Mouse (Mus musculus) intestine, embryonic 16.5 days (tissue): ENCODE measurements around the gene C87436. TPM values are rescaled to one million over a fixed set of nuclear protein-coding genes. Genes with fewer than 3 reads are reported as not detected.
A peak's percentile ranks its signal among the peaks of the same experiment; 100 is the strongest.
"Not testable (repeated sequence)": the region's sequence is repeated elsewhere in the genome, so short reads cannot be mapped to it uniquely, and the experiment has no call there.

Experiments
- ATAC-seq: fragments of 200-750 bp; cut with Nextera tagmentation; 2 replicates; pipeline ENCODE4 v1.8.0; 2017; ENCODE audit warnings: moderate TSS enrichment, moderate library complexity
- H3K27ac ChIP-seq: fragments of 300-500 bp; sonication (generic); 2 replicates; pipeline ENCODE4 v1.5.1; 2014; ENCODE audit warnings: mild to moderate bottlenecking, low read length
- H3K27me3 ChIP-seq: fragments of 300-500 bp; sonication (generic); replicated peaks from 2 replicates; pipeline ENCODE4 v1.6.1; 2014; ENCODE audit warnings: low read length, control low read depth, mixed read lengths; ENCODE audit not compliant: control insufficient read depth, insufficient read depth
- H3K36me3 ChIP-seq: fragments of 300-500 bp; sonication (generic); 2 replicates; pipeline ENCODE4 v1.6.1; 2014; ENCODE audit warnings: low read length, control low read depth; ENCODE audit not compliant: control insufficient read depth, insufficient read depth
- H3K4me1 ChIP-seq: fragments of 300-500 bp; sonication (generic); 2 replicates; pipeline ENCODE4 v1.6.1; 2014; ENCODE audit warnings: low read length, control low read depth, mixed read lengths; ENCODE audit not compliant: control insufficient read depth, insufficient read depth
- H3K4me2 ChIP-seq: fragments of 300-500 bp; sonication (generic); 2 replicates; pipeline ENCODE4 v1.6.1; 2014; ENCODE audit warnings: low read depth, low read length, control low read depth
- H3K4me3 ChIP-seq: fragments of 300-500 bp; sonication (generic); 2 replicates; pipeline ENCODE4 v1.5.1; 2014; ENCODE audit warnings: mild to moderate bottlenecking, low read length
- H3K9ac ChIP-seq: fragments of 300-500 bp; sonication (generic); 2 replicates; pipeline ENCODE4 v1.6.1; 2014; ENCODE audit warnings: low read depth, low read length
- H3K9me3 ChIP-seq: fragments of 300-500 bp; sonication (generic); 2 replicates; pipeline ENCODE4 v1.6.1; 2016; ENCODE audit warnings: low read length, control low read depth; ENCODE audit not compliant: control insufficient read depth
- WGBS: fragments of 180-500 bp; shearing (Covaris S2); extraction: QIAGEN DNeasy Blood & Tissue Kit; methylation state at CpG from one replicate; pipeline ENCODE4 v1.1.7; 2014; 5-methylcytosine and 5-hydroxymethylcytosine counted together
- polyA plus RNA-seq: library from polyadenylated mRNA; unstranded; fragments of >200 nt; fragmentation: Nextera tagmentation; extraction: Ambion mirVana; gene quantifications from 2 replicates; pipeline ENCODE4 v1.2.1, GENCODE M21; 2015

Gene C87436
- polyA plus RNA-seq, 1 experiment from 2014 or later = 21.7 TPM

DNA sequence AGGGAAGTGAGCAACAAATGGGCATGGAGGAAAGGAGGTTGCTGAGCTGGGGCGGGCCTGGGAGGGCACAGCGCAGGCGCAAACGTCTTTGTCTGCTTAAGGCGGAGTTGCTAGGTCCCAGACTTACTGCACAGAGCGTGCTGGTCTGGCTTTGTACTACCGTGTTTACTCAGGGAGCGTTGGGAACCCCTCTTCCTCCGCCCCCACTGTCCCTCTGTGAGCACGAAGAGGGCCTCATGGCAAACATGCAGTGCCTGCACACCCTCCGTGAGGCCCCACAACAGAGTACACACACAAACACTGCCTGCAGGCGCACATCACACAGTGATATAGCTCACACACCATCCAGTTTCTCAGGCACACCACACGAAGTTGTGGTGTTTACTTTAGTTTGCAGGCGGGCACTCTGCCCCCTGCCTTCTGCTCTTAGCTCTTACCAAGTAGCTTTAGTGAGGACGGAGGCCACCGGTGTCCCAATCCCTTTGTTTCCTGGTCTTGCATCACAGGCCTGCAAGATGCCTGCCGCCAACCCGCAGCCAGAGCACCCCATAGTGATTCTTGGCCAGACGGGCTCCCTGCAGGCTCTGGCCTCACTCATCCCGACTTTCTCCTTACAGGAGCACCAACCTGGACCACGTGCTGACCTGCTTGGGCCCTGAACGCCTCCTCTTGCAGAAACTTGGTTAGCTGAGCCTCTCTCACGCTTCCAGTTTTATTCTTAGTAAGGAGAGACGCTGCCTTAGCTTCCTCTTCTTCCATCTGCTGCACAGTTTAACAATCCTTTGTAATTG is 49.4 kb downstream of the C87436 start:
- H3K9me3 ChIP-seq = no peaks in the 10 kb centered on the region
- H3K36me3 ChIP-seq = no peaks in the 10 kb centered on the region
- peaks cover 14% of the 10 kb centered on the region for H3K4me1 ChIP-seq
- peak overlapping the region; percentile 99 for H3K27ac ChIP-seq
- H3K9ac ChIP-seq = peak overlapping the region; percentile 72
- peak overlapping the region; percentile 23 for H3K4me3 ChIP-seq
- H3K4me2 ChIP-seq = peak overlapping the region; percentile 46
- 5% methylated on average over 24 of the region's 24 CpGs for WGBS
- H3K27me3 ChIP-seq = no peaks in the 10 kb centered on the region
- peak; percentile 97 for ATAC-seq

DNA sequence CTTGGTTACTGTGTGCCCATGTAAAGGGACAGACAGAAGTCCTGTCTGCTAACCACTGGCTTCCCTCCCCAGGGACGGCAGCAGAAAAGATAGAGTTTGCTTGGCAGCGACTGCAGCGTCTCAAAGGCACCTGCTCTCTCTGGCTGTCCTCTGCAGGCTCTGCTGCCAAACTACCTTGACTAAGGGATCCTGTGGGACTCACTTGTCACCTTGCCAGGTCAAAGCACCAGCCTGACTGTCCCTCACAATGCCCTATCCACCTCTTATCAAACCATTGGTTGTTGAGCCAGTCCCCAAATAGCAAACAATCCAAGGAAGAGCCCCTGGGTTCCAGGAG is 49.9 kb downstream of the C87436 start:
- Histone ChIP-seq H3K9me3 (no peaks in the 10 kb centered on the region), H3K4me1 (peaks cover 14% of the 10 kb centered on the region), H3K4me2 (peak overlapping the region; percentile 46), H3K4me3 (peak overlapping the region; percentile 23; the same call in 1 of the 2 replicates), H3K27ac (peak overlapping the region; percentile 99), H3K36me3 (no peaks in the 10 kb centered on the region), H3K9ac (peak overlapping the region; percentile 72), H3K27me3 (no peaks in the 10 kb centered on the region)
- 0 out of 2 replicates have a peak, but pooled peaks have one; percentile 0 for ATAC-seq
- 20% methylated on average over 3 of the region's 3 CpGs for WGBS

DNA sequence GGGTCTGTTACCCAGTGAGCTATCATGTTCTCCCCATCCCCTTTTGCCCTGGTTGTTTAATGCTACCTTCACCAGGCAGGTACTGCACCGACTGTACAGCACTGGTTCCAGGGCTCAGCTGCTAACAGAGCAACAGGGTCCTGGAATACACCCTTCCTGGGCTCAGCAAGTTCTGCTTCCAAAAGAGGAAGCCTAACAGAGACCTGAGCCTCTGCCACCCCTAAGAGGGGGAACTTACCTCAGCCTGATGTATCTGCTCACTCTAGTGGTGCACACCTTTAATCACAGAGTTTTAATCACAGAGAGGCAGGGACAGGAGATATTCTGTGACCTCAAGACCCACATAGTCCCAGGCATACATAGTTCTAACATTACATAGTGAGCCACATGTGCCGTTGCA is 51.8 kb downstream of the C87436 start:
- Histone ChIP-seq H3K4me1 (peaks cover 18% of the 10 kb centered on the region), H3K9ac (no peak overlapping the region), H3K36me3 (no peaks in the 10 kb centered on the region), H3K9me3 (no peaks in the 10 kb centered on the region), H3K4me2 (no peak overlapping the region), H3K27me3 (no peaks in the 10 kb centered on the region), H3K4me3 (no peak overlapping the region), H3K27ac (no peak overlapping the region)
- 92% methylated on average over 2 of the region's 2 CpGs for WGBS
- no peak for ATAC-seq

DNA sequence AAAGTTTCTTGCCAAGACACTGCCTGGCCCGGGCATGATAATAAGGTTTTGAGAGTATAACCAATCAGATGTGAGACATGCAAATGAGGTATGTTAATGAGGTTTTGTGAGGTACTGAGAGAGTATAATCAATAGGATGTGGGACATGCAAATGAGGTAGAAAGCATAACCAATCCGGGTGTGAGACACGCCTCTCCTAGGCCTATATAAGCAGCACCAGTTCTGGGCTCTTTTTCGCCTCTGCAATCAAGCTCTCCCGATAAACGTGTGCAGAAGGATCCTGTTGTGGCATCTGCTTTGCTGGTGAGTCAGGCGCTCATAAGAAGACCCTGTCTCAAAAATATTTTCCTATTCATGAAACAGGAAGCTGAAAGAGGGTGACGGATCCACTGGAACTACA is 52.2 kb downstream of the C87436 start:
- H3K4me3 ChIP-seq, ATAC-seq, H3K9ac ChIP-seq, H3K27me3 ChIP-seq, H3K36me3 ChIP-seq, H3K9me3 ChIP-seq, H3K27ac ChIP-seq, H3K4me2 ChIP-seq: not testable (repeated sequence)
- H3K4me1 ChIP-seq = peaks cover 20% of the 10 kb centered on the region
- 94% methylated on average over 8 of the region's 8 CpGs for WGBS

DNA sequence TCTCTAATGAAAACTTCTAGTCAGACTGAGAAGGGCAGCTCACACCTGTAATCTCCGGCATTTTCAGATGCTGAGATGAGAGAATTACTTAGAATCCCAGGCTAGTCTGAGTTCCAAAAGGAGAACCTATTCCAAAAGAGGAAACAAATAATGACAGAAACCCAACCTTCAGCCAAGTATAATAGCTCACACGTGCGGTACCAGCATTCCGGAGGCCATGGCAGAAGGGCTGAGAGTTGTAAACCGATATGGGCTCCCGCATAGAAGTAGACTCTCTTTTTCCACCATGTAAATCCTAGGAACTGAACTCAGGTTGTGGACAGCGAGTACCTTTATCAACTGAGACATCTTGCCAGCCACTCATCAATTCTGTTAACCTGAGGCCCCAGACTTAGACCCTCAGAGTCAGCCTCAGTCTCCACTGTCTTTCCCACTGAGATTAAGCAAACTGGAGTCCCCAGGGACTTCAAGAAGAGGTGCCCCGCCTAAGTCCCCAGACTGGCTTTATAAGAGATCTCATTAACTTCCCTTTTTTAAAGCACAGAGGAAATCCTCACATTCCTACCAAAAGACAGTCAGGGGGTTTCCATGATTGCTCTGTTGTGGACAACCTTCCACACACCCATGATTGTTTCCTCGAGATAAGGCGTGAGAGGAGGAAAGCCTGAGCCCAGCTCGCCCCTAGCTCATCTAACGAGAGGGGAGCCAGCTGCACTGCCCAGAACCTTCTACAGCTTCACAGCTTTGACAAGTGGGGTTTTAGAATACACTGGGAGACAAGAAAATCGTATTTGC is 55.5 kb downstream of the C87436 start:
- WGBS = 61% methylated on average over 13 of the region's 13 CpGs
- no peaks in the 10 kb centered on the region for H3K27me3 ChIP-seq
- no peak overlapping the region for H3K4me3 ChIP-seq
- H3K4me1 ChIP-seq = peaks cover 29% of the 10 kb centered on the region
- no peak for ATAC-seq
- no peaks in the 10 kb centered on the region for H3K36me3 ChIP-seq
- H3K4me2 ChIP-seq = no peak overlapping the region
- no peak overlapping the region for H3K27ac ChIP-seq
- H3K9ac ChIP-seq = no peak overlapping the region
- no peaks in the 10 kb centered on the region for H3K9me3 ChIP-seq

DNA sequence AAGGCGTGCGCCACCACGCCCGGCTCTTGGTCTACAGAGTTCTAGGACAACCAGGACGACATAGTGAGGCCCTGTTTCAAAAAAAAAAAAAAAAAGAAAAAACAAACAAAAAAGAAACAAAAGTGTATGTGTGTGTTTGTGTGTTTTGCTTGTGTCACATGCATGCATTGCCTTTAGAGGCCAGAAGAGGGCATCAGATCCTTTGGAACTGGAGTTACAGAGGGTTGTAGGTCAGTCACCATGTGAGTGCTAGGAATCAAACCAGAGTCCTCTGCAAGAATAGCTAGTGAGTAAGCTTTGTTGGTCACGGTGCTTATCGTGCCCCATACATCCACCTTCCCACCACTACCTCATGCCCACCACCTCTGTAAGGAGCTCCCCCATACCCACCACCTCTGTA is 56.6 kb downstream of the C87436 start:
- Histone ChIP-seq H3K4me3 (no peak overlapping the region), H3K27me3 (no peaks in the 10 kb centered on the region), H3K27ac (no peak overlapping the region), H3K4me1 (peaks cover 35% of the 10 kb centered on the region), H3K9me3 (no peaks in the 10 kb centered on the region), H3K4me2 (no peak overlapping the region), H3K9ac (no peak overlapping the region), H3K36me3 (no peaks in the 10 kb centered on the region)
- 95% methylated on average over 7 of the region's 7 CpGs for whole genome bisulfite sequencing
- ATAC-seq = no peak

DNA sequence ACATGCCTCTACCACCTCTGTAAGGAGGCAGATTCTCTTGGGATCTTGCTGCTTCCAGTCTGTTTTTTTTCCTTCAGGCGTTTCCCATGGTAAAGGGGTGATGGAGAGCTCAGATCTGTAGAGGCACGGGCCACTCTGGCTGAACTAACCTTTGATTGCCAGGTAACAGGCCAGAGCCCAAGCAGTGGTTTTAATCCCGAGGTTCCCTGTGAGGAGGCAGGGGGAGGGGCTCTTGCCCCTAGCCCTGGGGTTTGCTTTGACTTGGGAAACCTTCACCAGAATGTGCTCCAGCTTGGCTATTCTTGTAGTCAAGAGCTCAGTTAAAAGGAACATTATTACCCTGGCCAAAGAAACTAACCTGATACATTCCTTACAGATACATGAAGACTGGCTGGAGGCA is 57.5 kb downstream of the C87436 start:
- peak overlapping the region; percentile 85 for H3K27ac ChIP-seq
- 56% methylated on average over 3 of the region's 3 CpGs for WGBS

DNA sequence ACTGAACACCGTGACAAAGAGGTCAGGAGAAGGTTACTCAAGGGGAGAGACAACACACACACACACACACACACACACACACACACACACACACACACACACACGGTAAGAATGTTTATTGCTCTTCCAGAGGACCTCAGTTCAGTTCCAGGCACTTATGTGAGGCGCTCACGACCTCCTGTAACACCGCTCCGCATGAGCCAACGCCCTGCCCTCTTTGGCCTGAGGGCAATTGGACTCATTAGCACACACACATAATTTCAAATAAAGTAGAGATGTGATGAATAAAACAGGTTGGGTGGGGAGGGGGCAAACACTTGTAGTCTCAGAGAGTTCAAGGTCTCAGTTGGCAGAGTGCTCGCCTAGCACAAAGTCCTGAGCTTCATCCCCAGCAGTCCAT is 58.0 kb downstream of the C87436 start:
- no peak for ATAC-seq
- H3K27ac ChIP-seq = peak overlapping the region; percentile 85
- H3K4me2 ChIP-seq = 0 out of 2 replicates have a peak overlapping the region, but pooled peaks have one; percentile 42
- no peak overlapping the region for H3K4me3 ChIP-seq
- peaks cover 38% of the 10 kb centered on the region for H3K4me1 ChIP-seq
- WGBS = 61% methylated on average over 8 of the region's 8 CpGs
- H3K9me3 ChIP-seq = no peaks in the 10 kb centered on the region
- H3K27me3 ChIP-seq = no peaks in the 10 kb centered on the region
- no peaks in the 10 kb centered on the region for H3K36me3 ChIP-seq
- no peak overlapping the region for H3K9ac ChIP-seq

More for the DNA sequence above, 57.5 kb downstream of the C87436 start:
- no peak for ATAC-seq
- H3K9ac ChIP-seq = no peak overlapping the region
- no peak overlapping the region for H3K4me2 ChIP-seq
- H3K36me3 ChIP-seq = no peaks in the 10 kb centered on the region
- H3K9me3 ChIP-seq = no peaks in the 10 kb centered on the region
- no peaks in the 10 kb centered on the region for H3K27me3 ChIP-seq
- no peak overlapping the region for H3K4me3 ChIP-seq
- peaks cover 38% of the 10 kb centered on the region for H3K4me1 ChIP-seq

DNA sequence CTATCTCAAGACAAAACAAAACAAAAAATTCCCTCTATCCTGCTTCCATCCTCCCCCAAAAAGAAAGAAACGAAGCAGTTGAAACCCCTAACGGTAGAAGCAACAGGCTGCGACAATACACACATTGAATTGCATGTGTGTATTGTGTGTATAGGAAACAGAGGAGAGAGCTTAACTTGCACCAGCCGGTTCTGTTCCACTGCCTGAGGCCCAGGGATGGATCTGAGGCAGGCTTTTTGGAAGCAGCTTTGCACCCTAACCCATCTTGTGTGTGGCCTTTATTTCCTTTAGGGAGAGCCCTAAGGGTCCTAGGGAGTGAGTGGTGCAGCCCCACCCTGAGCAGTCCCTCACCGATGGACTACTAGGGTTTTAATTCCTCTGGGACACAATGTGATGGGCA is 58.4 kb downstream of the C87436 start:
- no peaks in the 10 kb centered on the region for H3K9me3 ChIP-seq
- peak overlapping the region; percentile 85 for H3K27ac ChIP-seq
- WGBS = 65% methylated on average over 5 of the region's 5 CpGs
- no peaks in the 10 kb centered on the region for H3K27me3 ChIP-seq
- peak overlapping the region; percentile 41 for H3K4me3 ChIP-seq
- no peaks in the 10 kb centered on the region for H3K36me3 ChIP-seq
- peaks cover 38% of the 10 kb centered on the region for H3K4me1 ChIP-seq
- ATAC-seq = no peak
- peak overlapping the region; percentile 42 for H3K4me2 ChIP-seq
- peak overlapping the region; percentile 68; the same call in 1 of the 2 replicates for H3K9ac ChIP-seq
